Mouse (Mus musculus) heart, adult 2 months (tissue): ENCODE results near the gene Pgm5.

Experiments used
- CTCF ChIP-seq: fragments of 200-600 bp; IDR thresholded peaks from 2 replicates; pipeline ENCODE4 v1.8.1; 2022; ENCODE audit warnings: antibody characterized with exemption, mild to moderate bottlenecking, moderate library complexity
- POLR2A ChIP-seq: fragments of 200-500 bp; IDR thresholded peaks from 2 replicates; pipeline ENCODE4 v1.6.1; 2011; ENCODE audit warnings: mild to moderate bottlenecking, low read depth, low read length, control low read depth; ENCODE audit not compliant: insufficient read depth

GRCm38 (mm10) chr19:24793545-24794139, 68.0 kb downstream of the Pgm5 start:
- TF ChIP-seq CTCF (no peak), POLR2A (no peak)
